Mouse (Mus musculus): ENCODE data around the gene Nebl.

The Nebl gene

DNA sequence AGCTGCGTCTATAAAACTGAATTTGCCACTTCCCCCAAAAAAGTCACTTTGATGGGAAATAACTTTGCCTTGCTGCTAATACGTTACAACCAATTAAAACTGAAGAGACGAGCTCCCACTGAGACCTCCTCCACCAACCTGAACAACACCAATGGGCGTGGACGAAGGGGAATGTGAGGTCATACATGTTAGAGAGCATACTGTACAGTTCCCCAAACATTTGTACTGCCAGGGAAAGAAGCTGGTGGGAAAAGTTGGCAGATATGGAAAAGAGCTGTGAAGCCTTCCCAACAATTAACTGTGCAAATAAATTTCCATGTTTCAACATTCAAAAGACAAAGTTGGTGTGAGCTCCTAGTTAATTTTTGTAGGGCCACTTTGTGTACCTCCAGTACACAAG is 25.3 kb downstream of the Nebl start:
- DNase-seq = no peak

GRCm38 (mm10) chr2:17705426-17705825 is 25.8 kb downstream of the Nebl start:
- no peak for DNase-seq

DNA sequence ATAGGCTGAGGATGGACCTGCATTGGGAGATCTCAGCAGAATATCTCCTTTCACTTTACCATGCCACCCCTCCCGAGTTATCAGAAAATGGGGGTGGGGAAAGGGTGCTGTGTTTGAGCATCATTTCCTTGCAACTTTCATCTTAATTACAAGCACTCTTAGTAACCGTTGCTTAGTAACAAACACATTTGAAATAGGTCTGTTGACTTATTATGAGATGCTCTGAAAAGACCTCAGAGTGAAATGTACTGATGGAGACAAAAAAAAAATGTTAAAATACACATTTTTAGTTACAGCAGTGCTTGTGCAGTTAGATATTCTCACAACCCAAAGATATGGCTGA is 28.1 kb downstream of the Nebl start:
- DNase-seq = no peak

GRCm38 (mm10) chr2:17702481-17703169 is 28.6 kb downstream of the Nebl start:
- peak; percentile 57 for DNase-seq

- no peak for DNase-seq
Measured at GRCm38 (mm10) chr2:17698161-17699087, 32.8 kb downstream of the Nebl start.

GRCm38 (mm10) chr2:17692926-17693325 is 38.3 kb downstream of the Nebl start:
- DNase-seq = no peak

DNA sequence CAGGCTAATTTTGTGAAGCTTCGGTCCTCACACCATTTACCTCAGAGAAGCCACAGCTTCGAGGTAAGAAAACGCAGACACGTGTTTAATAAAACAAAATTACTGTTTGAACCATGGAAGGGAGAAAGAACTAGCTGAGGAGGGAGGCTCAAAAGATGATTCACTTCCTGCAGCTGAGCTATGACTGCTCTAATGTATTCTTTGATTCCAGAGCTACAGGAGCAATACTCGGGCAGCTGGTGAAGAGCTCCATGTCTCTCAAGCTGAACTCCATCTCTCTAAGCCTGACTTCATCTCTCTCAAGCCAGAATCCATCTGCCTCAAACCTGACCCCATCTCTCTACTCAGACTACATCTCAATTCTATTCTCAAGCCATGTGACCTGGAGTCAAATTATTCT is 41.0 kb downstream of the Nebl start:
- DNase-seq = no peak

GRCm38 (mm10) chr2:17687141-17687540 is 44.1 kb downstream of the Nebl start:
- DNase-seq = no peak

DNA sequence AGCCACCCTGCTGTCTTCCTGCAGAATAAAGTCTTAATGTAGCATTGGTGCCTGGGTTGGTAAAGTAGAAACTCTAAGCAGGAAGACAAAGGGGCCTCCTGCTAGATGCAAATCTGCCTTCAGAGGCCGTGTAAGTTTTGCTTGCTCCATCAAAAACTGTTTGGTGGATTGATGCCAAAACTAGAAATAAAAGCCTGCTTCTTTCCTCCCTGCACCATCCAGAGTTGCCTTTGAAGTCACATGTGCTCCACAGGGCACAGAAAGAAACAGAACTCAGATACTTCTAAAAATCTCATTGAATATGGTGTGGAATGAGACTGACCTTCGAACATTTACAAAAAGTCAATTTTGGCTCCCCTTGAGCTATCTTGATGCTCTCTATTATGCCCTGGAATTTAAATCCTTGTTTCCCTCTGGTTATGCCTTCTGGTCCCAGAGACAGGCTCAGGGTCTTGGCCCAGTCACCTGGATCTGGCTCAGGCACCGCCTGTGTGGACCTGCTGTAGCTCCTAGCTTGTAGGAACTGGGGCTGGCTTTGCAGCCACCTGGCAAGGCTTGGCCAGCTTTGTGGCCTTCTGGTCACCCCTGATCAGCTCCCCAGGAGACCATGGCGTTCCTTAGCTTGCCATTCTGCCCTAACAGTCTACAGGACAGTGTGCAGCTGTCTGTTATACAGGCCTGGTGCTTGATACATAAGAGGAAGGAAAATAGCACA is 47.8 kb downstream of the Nebl start:
- no peak for DNase-seq

DNA sequence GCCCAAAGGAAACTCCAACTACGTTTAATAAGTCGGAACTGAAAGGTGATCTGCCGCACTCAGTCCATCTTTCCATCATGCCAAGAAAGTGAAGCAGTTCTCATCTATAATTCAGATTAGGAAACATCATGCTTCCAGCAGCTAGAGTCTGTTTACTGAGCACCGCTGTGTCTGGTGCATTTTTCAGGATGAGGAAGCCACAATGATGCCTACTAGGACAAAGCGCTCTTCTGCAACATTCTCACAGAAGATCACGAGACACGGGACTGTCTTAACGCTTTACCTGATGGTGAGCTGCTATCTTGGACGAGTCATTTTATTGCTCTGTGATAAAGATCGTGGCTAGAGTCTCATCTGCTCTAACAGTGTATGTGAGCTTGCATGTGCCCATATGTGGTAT is 59.1 kb downstream of the Nebl start:
- no peak for DNase-seq

DNA sequence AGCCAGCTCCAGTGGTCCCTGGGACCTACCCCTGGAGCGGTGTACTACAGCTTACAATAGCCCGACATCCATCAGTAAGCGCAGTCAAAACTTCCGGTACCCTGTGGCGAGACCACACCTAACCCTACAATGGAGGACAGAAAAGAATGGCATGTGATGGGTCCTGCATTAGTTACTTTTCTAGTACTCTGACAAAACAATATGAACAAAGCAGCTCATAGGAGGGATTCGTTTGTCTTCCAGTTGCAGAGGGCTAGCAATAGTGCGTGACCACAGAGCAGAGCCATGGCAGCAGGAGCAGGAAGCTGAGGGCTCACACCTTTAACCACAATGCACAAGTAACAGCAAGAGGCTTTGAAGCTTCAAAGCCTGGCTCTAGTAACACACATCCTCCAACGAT is 59.7 kb downstream of the Nebl start:
- peak; percentile 39 for DNase-seq

- DNase-seq = no peak
Measured at GRCm38 (mm10) chr2:17669953-17670352, 61.3 kb downstream of the Nebl start.

DNA sequence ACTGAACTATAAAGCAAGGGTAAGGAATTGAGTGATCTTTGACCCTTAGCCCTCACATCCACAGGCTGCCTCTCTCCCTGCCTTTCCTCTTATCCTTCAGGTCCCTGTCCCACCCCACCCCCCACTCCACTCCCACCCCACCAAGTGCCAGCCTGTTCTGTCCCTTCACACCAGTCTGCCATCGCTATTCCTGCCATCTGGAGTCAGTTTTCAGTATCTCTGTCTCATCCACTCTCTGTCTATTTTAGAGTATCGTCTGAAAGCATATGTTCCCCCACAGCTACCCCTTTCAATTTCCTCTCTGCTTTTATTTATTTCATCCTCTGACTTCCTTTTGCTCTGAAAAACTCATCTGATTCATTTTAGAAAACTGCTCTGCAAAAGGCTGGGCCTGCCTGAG is 62.3 kb downstream of the Nebl start:
- DNase-seq = no peak

DNA sequence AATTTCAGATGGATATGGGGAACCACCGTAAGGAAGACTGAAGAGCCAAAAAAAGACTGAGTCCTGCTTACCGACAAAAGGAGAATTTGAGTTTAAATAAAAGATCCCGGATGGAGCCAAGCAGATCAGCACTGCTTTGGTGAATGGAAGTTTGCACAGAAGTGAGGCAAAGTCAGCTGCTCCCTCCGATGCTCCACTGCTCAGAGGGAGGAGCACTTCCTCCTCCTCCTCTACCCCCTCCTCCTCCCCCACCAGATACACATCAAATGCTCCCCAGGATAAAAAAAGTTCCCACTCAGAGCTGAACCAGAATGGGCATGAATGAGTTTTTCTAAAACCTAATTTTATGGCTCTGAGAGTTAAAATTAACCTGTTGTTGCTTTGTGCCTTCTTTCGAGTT is 73.1 kb downstream of the Nebl start:
- DNase-seq = no peak

GRCm38 (mm10) chr2:17650147-17650834 is 81.0 kb downstream of the Nebl start:
- no peak for DNase-seq

DNA sequence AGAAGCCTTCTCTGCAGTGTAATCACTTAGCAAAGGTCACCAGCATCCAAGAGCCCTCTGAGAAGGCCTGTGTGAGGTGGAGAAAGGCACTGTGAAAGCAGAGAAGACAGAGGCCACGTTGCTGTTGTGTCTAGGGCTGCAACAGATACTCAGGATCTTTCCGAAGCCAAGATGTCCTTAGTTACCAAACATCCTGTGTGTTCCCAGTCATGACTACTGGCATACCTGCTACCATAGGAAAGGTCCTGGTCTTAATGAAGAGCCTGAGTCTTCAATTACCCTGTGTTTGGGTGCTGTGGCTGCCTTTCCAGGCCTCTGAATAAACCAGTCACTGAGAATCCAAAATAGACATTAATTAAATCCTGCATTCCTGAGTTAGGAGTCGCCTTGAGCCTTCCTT is 81.5 kb downstream of the Nebl start:
- no peak for DNase-seq

- DNase-seq = peak; percentile 70
Measured at GRCm38 (mm10) chr2:17644282-17645262, 86.7 kb downstream of the Nebl start.

DNA sequence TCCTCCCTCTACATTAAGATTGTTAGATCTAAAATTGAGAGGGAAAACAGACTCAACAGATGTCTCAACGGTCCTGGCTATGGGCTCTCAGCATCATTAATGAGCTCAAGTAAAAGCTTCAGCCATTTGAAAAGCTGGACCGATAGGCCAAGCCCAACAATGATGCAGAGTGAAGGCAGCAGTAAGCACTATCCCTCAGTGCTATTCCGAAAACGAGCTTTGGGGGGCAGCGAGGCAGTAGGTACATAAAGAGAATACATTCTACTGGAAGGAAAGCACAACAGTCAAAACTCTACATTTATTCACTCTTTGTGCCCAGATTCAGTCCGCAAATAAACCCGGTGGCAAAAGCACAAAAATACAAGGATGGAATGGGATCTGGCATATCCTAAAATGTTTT is 87.4 kb downstream of the Nebl start:
- no peak for DNase-seq

GRCm38 (mm10) chr2:17642770-17643169 is 88.5 kb downstream of the Nebl start:
- no peak for DNase-seq

- no peak for DNase-seq
Measured at GRCm38 (mm10) chr2:17640861-17641260, 90.4 kb downstream of the Nebl start.

GRCm38 (mm10) chr2:17638631-17639030 is 92.6 kb downstream of the Nebl start:
- no peak for DNase-seq

DNA sequence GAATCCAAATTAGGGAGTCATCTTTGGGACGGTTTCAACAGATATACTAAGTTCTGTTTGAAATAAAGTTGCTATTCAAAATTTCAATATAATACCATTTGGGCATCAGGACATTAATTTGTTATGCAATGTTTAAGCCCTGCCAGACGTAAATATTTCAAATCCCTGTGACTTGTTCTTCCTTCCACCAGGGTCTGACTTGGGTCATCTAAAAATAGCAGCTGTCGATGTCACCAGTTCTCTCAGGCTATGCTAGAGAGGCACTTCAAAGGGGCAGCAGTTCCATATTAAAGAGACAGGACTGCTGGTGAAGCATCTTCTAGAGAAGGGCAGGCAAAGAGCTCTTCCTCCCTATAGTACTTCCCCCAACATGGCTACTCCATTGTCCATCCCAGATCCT is 107.3 kb downstream of the Nebl start:
- no peak for DNase-seq
